In genomic region chr15:97458748-97459221, GRCm38 (mm10) we compare ENCODE assay signal across 9 mouse cellular contexts.
A peak's percentile ranks its signal among the peaks of the same experiment; 100 is the strongest.
DNase-seq lines count a peak whose midpoint lies in the region; ATAC-seq lines count a peak whose summit lies in the region.
"Had no signal": no experiment of that assay in that cellular context is flagged by ENCODE, and none has a peak within 500 bp of the region (broad histone marks: within the 10 kb centered on the region; RNA-seq: fewer than 3 reads in every experiment).

No protein-coding gene starts in this region.

- no peak overlapping the region for H3K27ac ChIP-seq in forebrain, embryonic 13.5 days
- H3K27ac ChIP-seq in forebrain, embryonic 15.5 days (replicated peaks) = no peak overlapping the region
- H3K27ac ChIP-seq in neural tube, embryonic 12.5 days = no peak overlapping the region
- no peak overlapping the region for H3K27ac ChIP-seq in neural tube, embryonic 13.5 days (replicated peaks)

- no peaks in the 10 kb centered on the region for H3K4me1 ChIP-seq in forebrain, embryonic 13.5 days
- no peaks in the 10 kb centered on the region for H3K4me1 ChIP-seq in forebrain, embryonic 15.5 days
- H3K4me1 ChIP-seq in neural tube, embryonic 12.5 days = 0 out of 2 replicates have a peak, but pooled peaks cover 4% of the 10 kb centered on the region
- no peaks in the 10 kb centered on the region for H3K4me1 ChIP-seq in neural tube, embryonic 13.5 days (replicated peaks)

- 70% methylated on average over 11 of the region's 11 CpGs for WGBS in forebrain, embryonic 13.5 days
- 68% methylated on average over 11 of the region's 11 CpGs for WGBS in forebrain, embryonic 15.5 days
- WGBS in neural tube, embryonic 12.5 days = 61% methylated on average over 11 of the region's 11 CpGs
- WGBS in neural tube, embryonic 13.5 days = 65% methylated on average over 11 of the region's 11 CpGs

- H3K4me3 ChIP-seq in forebrain, embryonic 13.5 days = no peak overlapping the region
- H3K4me3 ChIP-seq in forebrain, embryonic 15.5 days = no peak overlapping the region
- no peak overlapping the region for H3K4me3 ChIP-seq in neural tube, embryonic 12.5 days
- no peak overlapping the region for H3K4me3 ChIP-seq in neural tube, embryonic 13.5 days

- DNase-seq in neural tube, embryonic 10.5 days (ENCODE audit: extremely low spot score, low spot score) = no peak
- DNase-seq in urinary bladder, postnatal 25 days (ENCODE audit: low spot score) = no peak
- no peak for DNase-seq in layer of hippocampus, postnatal 14 days (ENCODE audit: low spot score in 2 of 2)
- DNase-seq in kidney, postnatal 14 days = no peak
- DNase-seq: cerebellum, adult 9-10 months had no signal

- no peak overlapping the region for H3K9ac ChIP-seq in forebrain, embryonic 13.5 days
- H3K9ac ChIP-seq in forebrain, embryonic 15.5 days (replicated peaks) = no peak overlapping the region
- H3K9ac ChIP-seq in neural tube, embryonic 12.5 days = no peak overlapping the region
- H3K9ac ChIP-seq in neural tube, embryonic 13.5 days = no peak overlapping the region

- ATAC-seq in forebrain, embryonic 13.5 days = no peak
- no peak for ATAC-seq in forebrain, embryonic 15.5 days (replicated peaks)
- no peak for ATAC-seq in neural tube, embryonic 12.5 days (ENCODE audit: low FRiP score, low read depth)
- no peak for ATAC-seq in neural tube, embryonic 13.5 days (ENCODE audit: low read depth)

- no peaks in the 10 kb centered on the region for H3K36me3 ChIP-seq in forebrain, embryonic 13.5 days (ENCODE audit: poor library complexity, severe bottlenecking)
- no peaks in the 10 kb centered on the region for H3K36me3 ChIP-seq in forebrain, embryonic 15.5 days
- H3K36me3 ChIP-seq in neural tube, embryonic 12.5 days = no peaks in the 10 kb centered on the region
- no peaks in the 10 kb centered on the region for H3K36me3 ChIP-seq in neural tube, embryonic 13.5 days

- H3K9me3 ChIP-seq in forebrain, embryonic 13.5 days (replicated peaks) = no peaks in the 10 kb centered on the region
- H3K9me3 ChIP-seq in forebrain, embryonic 15.5 days = no peaks in the 10 kb centered on the region
- no peaks in the 10 kb centered on the region for H3K9me3 ChIP-seq in neural tube, embryonic 12.5 days
- no peaks in the 10 kb centered on the region for H3K9me3 ChIP-seq in neural tube, embryonic 13.5 days

- H3K4me2 ChIP-seq in forebrain, embryonic 13.5 days = peak overlapping the region; percentile 17
- no peak overlapping the region for H3K4me2 ChIP-seq in forebrain, embryonic 15.5 days (replicated peaks)
- 0 out of 2 replicates have a peak overlapping the region, but pooled peaks have one; percentile 25 for H3K4me2 ChIP-seq in neural tube, embryonic 12.5 days (replicated peaks)
- H3K4me2 ChIP-seq in neural tube, embryonic 13.5 days = peak overlapping the region; percentile 35

- H3K27me3 ChIP-seq in forebrain, embryonic 13.5 days = no peaks in the 10 kb centered on the region
- no peaks in the 10 kb centered on the region for H3K27me3 ChIP-seq in forebrain, embryonic 15.5 days
- H3K27me3 ChIP-seq in neural tube, embryonic 12.5 days (replicated peaks) = no peaks in the 10 kb centered on the region
- H3K27me3 ChIP-seq in neural tube, embryonic 13.5 days = no peaks in the 10 kb centered on the region
